Mouse (Mus musculus) heart, adult 9 months (tissue): ENCODE results near the gene Crls1.

Source experiments
- DNase-seq, 2 experiments: peaks; one replicate each; pipeline ENCODE4 v3.0.0; 2022; ENCODE audit warnings: low spot score in 2 of 2

Gene Crls1

DNA sequence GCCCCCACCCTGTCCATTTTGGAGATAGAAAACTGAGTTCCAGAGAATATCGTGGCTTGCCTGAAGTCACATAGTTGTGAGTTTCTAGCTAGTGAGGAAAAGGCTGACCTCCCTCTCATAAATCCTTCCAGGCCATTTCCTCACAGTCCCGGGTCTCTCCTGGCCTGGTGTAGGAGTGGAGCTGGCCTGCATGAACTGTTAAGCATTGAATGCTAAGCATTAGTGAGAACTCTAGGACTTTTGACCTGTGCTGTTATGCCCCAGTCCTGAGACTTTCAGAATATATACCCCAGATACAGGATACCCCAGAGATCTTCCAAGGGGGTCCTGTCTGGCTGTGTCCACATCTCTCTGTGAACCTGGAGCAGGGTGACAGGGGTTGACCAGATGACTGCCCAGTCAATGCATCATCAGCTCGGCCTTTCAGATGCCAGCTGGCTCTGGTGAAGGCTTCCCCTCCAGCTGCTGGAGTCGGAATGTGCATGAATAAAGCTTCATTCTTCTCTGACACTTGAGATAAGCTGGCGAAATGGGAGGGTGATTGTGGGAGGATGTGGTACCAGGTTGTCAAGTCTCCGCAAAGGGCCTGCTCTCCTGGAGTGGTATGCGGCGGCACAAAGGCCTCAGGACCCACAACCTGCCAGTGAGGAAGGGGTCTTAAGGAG is 38.0 kb downstream of the Crls1 start:
- DNase-seq = no peak

DNA sequence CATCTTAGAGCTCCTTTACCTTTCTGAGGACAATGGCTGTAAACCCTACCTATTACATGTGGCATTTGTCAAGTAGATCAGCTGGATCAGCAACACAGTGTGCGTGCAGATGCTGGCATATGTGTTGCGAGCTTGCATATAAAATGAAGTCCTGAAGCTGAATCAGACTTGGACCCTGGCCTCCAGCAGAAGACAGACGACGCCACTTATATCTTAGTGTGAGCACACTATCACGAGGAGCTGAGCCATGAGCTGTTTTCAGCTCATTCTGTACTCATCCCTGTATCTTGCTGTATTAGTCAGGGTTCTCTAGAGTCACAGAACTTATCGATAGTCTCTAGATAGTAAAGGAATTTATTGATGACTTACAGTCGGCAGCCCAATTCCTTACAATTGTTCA is 38.8 kb downstream of the Crls1 start:
- no peak for DNase-seq

DNA sequence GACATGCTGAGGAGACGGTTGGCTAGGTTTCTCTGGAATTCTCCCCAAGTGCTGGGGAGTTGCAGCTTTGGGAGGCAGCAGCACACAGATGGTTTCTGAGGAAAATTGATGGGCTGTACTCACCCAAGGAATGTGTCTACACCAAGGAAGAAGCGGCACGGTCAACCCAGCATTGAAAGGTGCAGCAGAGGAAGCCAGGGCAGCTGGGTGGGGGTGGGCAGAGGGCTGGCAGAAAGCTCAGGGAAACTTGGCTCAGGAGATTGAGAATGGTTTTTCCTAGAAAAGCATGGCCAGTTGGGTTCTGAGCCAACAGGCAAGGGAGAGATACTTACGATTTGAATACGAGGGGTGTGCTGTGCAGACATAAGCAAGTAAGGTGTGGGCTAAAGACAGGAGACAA is 47.4 kb downstream of the Crls1 start:
- DNase-seq = no peak

DNA sequence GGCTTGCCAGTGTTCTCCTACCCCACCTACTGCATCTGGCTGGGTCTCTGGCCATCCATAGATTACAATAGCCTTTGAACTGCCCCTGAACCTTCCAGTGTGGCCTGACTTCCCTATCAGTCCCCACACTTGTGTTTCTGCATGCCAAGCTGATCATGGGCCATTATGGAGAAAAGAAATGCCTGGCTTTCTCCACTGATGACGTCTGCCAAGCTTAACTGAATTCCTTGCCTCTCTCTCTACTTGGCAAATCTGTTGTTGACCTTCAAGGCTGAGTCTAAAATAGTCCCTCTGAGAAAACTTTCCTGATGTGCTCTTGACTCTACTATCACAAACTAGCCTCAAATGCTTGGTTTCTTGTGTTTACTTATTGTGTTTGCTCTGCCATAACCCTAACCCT is 51.7 kb downstream of the Crls1 start:
- DNase-seq = no peak

DNA sequence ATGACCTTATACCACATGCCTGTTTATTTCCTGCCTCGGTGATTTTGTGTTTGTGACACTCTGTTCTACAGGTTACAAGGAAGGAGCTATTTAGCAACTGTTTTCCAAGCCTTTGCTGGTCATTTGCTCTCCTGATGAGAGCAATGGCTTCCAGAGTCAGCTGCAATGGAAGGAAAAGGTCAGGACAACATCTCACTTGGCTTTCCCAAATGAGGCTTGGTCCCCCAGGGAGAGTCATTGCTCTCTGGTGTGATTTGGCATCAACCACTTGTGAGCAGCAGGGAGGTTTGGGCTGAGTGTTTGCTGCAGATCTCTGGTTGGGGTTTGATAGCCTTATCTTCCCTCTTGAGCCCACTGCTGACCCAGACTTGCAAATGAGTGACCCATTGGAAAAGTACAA is 54.1 kb downstream of the Crls1 start:
- DNase-seq = no peak

DNA sequence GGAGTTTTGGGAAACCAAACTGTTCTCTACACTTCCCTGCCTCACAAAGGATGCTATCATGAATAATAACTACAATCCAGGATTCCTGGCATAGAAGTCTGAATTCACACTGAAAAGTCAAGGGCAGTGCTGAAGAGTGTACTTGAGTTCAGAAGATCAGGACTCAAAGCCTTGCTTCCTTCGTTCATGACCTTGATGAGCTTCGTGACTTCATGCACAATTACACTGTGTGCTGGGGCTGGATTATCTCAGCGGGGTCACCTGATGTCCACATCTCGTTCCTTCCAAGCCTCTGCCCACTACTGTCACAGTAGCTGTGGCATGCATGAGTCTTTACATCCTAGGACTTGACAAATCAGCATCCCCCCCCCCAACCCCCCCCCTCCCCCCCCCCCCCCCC is 55.2 kb downstream of the Crls1 start:
- no peak for DNase-seq

DNA sequence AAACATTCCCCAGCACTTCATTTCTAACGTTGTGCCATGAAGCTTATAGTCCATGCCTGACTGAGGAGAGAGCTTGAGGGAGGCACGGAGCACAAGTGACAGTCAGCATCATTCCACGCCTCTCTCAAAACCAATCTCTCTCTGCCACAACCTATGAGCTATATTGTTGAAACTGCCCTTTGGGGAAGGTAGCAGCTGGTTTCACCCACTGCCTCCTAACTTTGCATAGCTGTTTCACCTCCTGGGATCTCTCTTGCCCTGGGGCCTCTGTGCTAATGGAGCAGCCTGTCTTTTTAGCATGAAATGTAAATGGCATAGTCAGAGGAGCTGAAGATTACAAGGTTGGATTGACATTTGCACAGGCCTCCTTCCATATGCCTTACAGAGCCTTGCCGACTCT is 55.6 kb downstream of the Crls1 start:
- no peak for DNase-seq

DNA sequence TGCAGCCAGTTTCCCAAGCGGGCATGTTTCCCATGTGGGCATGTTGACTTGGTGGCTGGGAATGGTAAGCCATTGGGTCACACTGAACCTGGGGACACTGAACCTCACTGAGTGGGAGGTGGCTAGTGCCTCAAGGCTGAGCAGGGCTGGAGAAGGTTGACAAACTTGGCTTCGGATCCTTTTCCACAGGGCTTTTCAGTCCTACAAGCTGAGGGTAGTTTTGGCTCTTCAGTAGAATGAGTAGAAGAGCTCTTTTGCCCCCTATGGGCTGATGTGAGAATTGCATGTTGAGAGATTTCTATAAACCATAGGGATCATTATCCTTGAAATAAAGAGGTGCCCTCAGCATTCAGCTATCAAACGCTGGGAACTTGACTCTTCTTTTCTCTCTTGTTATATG is 57.0 kb downstream of the Crls1 start:
- DNase-seq = peak in 1 of 2 experiments; percentile 34

DNA sequence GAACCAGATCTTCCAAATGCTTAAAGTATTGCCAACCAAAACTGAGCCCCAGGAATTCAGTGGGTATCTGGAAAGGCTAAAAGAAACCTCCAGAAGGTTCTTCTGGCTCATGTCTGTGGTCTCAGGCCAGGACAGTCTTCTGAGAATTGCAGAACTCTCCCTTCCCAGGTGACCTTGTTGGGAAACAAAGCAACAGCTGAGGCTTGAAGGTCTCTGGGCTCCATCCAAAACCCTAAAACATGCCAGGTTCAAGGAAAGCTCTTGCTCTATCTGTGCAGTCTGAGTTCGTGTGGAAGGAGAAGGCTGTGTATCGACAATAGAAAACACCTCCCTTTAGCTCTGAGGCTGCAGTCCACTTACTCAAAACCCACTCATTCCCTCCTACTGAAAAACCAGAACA is 58.5 kb downstream of the Crls1 start:
- DNase-seq = no peak

DNA sequence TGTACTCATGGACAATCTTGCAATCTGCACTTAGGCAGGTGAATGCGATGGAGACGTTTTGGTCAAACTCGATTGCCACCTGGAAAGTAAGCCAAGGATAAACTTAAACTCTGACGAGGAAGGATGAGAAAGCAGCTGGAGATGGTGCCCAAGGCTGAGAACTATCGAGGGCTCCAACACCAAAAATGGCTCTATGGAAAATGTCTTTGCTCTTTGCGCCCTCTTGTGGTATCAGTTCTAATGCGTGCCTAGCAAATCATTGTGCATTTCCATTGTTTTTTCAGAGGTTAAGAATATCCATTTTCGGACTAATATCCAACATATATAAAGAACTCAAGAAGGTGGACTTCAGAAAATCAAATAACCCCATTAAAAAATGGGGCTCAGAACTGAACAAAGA is 60.3 kb downstream of the Crls1 start:
- DNase-seq = no peak

DNA sequence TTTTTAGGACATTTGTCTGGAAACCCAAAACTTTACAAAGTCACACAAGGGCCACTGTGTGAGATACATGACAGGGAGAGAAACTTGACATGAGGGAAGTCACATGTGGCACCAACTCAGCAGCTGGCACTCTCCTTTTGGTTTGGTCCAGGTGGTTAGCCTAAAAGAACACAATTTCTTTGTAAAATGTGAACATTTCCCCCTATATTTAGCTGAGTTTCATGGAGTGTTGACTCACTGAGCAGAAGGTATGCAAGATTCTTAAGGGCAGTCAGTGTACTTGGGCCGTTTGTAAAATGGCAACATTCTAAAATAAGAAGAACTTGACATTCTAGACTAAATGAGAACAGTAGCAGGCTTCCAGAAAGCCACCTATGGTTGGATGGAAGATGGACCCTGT is 68.3 kb downstream of the Crls1 start:
- DNase-seq = no peak
